Mouse (Mus musculus) heart, embryonic 12.5 days (tissue): ENCODE data around the gene Lat2. TPM values are rescaled to one million over a fixed set of nuclear protein-coding genes. Genes with fewer than 3 reads are reported as not detected.

ENCODE experiments used
- ATAC-seq: fragments of 200-750 bp; cut with Nextera tagmentation; 2 replicates; pipeline ENCODE4 v1.8.0; 2017; ENCODE audit warnings: moderate TSS enrichment, moderate library complexity; ENCODE audit not compliant: insufficient number of reproducible peaks, low FRiP score
- H3K27ac ChIP-seq: fragments of 300-500 bp; sonication (generic); 2 replicates; pipeline ENCODE4 v1.5.1; 2016; ENCODE audit warnings: mild to moderate bottlenecking, moderate library complexity; ENCODE audit not compliant: poor library complexity, severe bottlenecking
- H3K27me3 ChIP-seq: fragments of 300-500 bp; sonication (generic); replicated peaks from 2 replicates; pipeline ENCODE4 v1.6.1; 2016; ENCODE audit warnings: mild to moderate bottlenecking, moderate library complexity
- H3K36me3 ChIP-seq: fragments of 300-500 bp; sonication (generic); 2 replicates; pipeline ENCODE4 v1.6.1; 2016; ENCODE audit warnings: mild to moderate bottlenecking, moderate library complexity
- H3K4me1 ChIP-seq: fragments of 300-500 bp; sonication (generic); replicated peaks from 2 replicates; pipeline ENCODE4 v1.6.1; 2016; ENCODE audit warnings: mild to moderate bottlenecking
- H3K4me2 ChIP-seq: fragments of 300-500 bp; sonication (generic); 2 replicates; pipeline ENCODE4 v1.6.1; 2016; ENCODE audit warnings: mild to moderate bottlenecking, moderate library complexity
- H3K4me3 ChIP-seq: fragments of 300-500 bp; sonication (generic); 2 replicates; pipeline ENCODE4 v1.5.1; 2016; ENCODE audit warnings: mild to moderate bottlenecking
- H3K9ac ChIP-seq: fragments of 300-500 bp; sonication (generic); 2 replicates; pipeline ENCODE4 v1.6.1; 2016; ENCODE audit warnings: mild to moderate bottlenecking, moderate library complexity
- H3K9me3 ChIP-seq: fragments of 300-500 bp; sonication (generic); replicated peaks from 2 replicates; pipeline ENCODE4 v1.6.1; 2016; ENCODE audit warnings: mild to moderate bottlenecking, moderate library complexity
- WGBS: fragments of 180-500 bp; shearing (Covaris S2); methylation state at CpG from one replicate; pipeline ENCODE4 v1.1.7; 2016; 5-methylcytosine and 5-hydroxymethylcytosine counted together
- polyA plus RNA-seq: library from polyadenylated mRNA; unstranded; fragments of >200 nt; fragmentation: Nextera tagmentation; extraction: Ambion mirVana; gene quantifications from 2 replicates; pipeline ENCODE4 v1.2.1, GENCODE M21; 2016

Lat2 gene
- polyA plus RNA-seq, 1 experiment from 2014 or later, result 2.8 TPM

DNA sequence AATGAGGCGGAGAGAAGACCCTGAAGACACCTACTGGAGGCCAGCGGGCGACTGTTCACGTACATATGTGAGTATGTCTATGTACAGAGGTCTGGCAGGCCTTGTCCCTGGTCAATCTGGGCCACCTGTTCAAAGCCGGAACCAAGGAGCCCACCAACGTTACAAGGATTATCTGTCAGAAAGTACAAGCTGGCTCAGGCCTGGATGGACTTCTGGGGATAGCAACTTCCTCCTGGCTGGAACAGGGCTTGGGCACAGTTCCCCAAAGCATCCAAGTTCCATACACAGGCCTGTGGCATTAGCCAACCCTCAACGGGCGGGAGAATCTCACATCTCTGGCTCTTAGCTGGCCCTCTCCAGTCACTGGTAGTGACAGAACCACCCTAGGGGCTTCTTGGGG lies 529 bp downstream of the Lat2 start:
- Histone ChIP-seq H3K4me3 (no peak overlapping the region), H3K9ac (no peak overlapping the region), H3K36me3 (peaks cover 43% of the 10 kb centered on the region), H3K9me3 (no peaks in the 10 kb centered on the region), H3K4me2 (no peak overlapping the region), H3K27ac (no peak overlapping the region), H3K27me3 (no peaks in the 10 kb centered on the region), H3K4me1 (no peaks in the 10 kb centered on the region)
- WGBS, result 86% methylated on average over 8 of the region's 8 CpGs
- ATAC-seq, result no peak

DNA sequence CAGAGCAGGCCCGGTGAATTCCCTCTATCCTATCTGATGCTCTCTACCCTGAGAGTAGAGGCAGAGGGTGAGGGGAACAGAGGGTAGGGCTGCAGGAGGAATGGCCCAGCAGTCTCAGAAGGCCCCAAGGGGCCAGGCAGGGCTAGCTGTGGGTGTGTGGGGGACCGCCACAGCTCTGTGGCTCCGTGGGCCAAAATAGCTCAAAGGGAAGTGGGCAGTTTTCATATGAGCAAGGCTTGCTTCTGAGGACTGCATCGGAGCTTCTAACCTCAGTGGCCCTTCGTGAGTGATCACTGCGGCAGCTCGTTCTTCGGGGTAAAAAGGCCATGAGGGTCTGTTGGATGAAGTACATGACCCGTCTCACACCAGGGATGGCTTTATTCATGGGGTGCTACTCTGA lies 1.1 kb downstream of the Lat2 start:
- Histone ChIP-seq H3K27me3 (no peaks in the 10 kb centered on the region), H3K36me3 (peaks cover 37% of the 10 kb centered on the region), H3K9me3 (no peaks in the 10 kb centered on the region), H3K27ac (no peak overlapping the region), H3K4me1 (no peaks in the 10 kb centered on the region), H3K4me3 (no peak overlapping the region), H3K9ac (no peak overlapping the region), H3K4me2 (no peak overlapping the region)
- 80% methylated on average over 9 of the region's 9 CpGs for WGBS
- no peak for ATAC-seq

DNA sequence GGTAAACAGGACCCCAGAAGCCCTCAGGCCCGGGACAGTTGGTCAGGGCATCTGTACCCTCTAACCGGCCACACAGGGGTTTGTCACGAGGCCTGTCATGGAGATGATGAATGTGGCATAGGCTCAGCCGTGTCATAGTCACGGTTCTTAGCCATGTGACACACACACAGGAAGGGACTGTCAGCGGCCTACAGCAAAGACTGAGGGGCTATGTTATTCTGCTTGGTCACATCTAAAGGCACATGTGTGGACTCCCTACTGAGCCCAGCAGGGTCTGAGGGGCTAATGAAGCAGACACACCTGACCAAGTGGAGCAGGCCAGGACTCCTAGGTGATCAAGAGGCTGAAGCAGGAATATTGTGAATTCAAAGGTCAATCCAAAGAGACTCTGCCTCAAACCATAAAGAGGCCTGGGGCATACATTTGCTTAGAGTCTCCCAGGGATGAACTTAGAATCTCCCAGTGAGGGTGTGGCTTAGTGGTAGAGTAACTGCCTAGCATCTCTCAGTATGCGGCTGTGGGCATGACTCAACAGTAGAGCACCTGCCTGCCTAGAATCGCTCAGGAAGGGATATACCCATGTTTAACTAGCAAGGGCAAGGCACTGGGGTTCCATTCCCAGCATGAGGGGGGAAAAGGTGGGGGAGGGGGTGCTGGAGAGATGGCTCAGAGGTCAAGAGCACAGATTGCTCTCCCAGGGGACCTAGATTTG lies 2.9 kb downstream of the Lat2 start:
- H3K4me2 ChIP-seq, result no peak overlapping the region

DNA sequence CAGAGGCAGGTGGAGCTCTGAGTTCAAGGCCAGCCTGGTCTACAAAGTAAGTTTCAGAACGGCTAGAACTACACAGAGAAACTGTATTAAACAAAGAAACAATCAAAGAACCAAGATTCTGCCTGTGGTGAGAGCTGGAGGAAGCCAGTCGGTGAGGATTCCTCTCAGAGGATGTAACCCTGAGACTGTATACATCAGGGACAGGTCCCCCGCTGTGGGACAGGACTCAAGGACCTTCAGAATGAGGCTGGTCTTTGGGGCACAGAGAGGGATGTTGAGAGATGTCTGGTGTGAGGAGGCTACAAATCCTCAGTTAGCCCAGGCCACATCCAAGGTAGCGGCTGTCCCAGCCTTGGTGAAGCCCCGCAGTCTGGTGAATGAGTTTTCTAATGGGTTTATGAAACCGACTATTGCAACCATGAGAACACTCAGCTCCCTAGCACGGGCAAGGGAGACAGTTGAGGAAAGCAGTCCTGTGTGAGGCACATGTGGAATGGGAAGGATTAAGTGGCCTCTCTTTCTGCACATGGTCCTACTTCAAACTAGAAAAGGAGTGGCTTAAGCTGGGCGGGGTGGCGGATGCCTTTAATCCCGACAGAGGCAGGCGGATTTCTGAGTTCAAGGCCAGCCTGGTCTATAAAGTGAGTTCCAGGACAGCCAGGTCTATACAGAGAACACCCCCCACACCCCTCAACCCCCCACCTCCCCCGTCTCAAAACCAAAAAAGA lies 4.7 kb downstream of the Lat2 start:
- no peak overlapping the region for H3K27ac ChIP-seq
- no peak for ATAC-seq
- H3K4me1 ChIP-seq, result no peaks in the 10 kb centered on the region
- 86% methylated on average over 12 of the region's 12 CpGs for WGBS
- no peaks in the 10 kb centered on the region for H3K27me3 ChIP-seq
- no peaks in the 10 kb centered on the region for H3K9me3 ChIP-seq
- H3K4me2 ChIP-seq, result no peak overlapping the region
- H3K9ac ChIP-seq, result no peak overlapping the region
- peaks cover 10% of the 10 kb centered on the region; the same call in 1 of the 2 replicates for H3K36me3 ChIP-seq
- no peak overlapping the region for H3K4me3 ChIP-seq

More for the DNA sequence above, 2.9 kb downstream of the Lat2 start:
- Histone ChIP-seq H3K27ac (no peak overlapping the region), H3K36me3 (peaks cover 20% of the 10 kb centered on the region), H3K27me3 (no peaks in the 10 kb centered on the region), H3K4me3 (no peak overlapping the region), H3K9ac (no peak overlapping the region), H3K9me3 (no peaks in the 10 kb centered on the region), H3K4me1 (no peaks in the 10 kb centered on the region)
- 64% methylated on average over 8 of the region's 8 CpGs for WGBS
- ATAC-seq, result no peak

DNA sequence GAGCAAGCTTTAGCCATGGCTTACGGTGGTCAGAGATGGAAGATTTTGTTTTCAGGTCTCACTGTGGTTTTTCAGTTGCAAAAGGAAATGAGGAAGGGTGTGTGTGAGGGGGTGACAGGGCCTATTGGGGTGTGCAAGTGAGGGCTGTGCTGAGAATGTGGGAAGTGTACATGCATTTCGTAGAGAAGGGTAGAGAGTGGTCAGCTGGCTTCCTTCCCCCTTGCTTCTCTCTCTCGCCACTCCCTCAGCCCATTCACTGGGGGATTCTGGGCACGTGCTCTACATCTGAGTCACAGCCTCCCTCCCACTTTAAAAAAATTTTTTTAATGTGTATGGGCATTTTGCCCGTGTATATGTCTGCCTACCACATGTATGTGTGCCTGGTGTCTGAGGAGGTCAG lies 7.7 kb downstream of the Lat2 start:
- H3K27ac ChIP-seq, result no peak overlapping the region
- H3K9ac ChIP-seq, result no peak overlapping the region
- H3K4me3 ChIP-seq, result no peak overlapping the region
- no peak for ATAC-seq
- H3K4me1 ChIP-seq, result no peaks in the 10 kb centered on the region
- no peaks in the 10 kb centered on the region for H3K9me3 ChIP-seq
- 66% methylated on average over 5 of the region's 5 CpGs for WGBS
- peaks cover 6% of the 10 kb centered on the region for H3K36me3 ChIP-seq
- H3K27me3 ChIP-seq, result no peaks in the 10 kb centered on the region
- no peak overlapping the region for H3K4me2 ChIP-seq

DNA sequence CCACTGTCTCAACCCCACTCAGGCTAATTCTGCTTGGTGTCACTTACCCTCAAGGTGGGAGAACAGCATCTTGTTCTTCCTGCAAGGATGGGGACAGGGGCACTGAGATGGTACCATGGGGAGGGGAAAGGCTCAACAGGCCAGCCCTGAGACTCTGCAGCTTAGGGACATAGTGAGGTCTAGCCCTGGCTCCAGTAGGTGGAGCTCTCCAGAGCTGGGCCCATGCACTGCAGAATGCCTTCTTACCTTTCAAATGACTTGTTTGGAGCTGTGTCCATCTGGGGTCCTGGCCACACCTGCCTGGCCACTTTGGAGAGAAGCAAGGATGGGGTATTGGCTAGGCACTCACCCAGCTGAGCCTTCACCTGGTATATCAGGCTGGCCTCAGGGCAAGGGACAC lies 8.5 kb downstream of the Lat2 start:
- H3K4me2 ChIP-seq, result no peak overlapping the region
- H3K36me3 ChIP-seq, result peaks cover 8% of the 10 kb centered on the region
- H3K27me3 ChIP-seq, result no peaks in the 10 kb centered on the region
- H3K9me3 ChIP-seq, result no peaks in the 10 kb centered on the region
- no peaks in the 10 kb centered on the region for H3K4me1 ChIP-seq
- no peak for ATAC-seq
- H3K9ac ChIP-seq, result no peak overlapping the region
- no peak overlapping the region for H3K4me3 ChIP-seq
- H3K27ac ChIP-seq, result no peak overlapping the region

DNA sequence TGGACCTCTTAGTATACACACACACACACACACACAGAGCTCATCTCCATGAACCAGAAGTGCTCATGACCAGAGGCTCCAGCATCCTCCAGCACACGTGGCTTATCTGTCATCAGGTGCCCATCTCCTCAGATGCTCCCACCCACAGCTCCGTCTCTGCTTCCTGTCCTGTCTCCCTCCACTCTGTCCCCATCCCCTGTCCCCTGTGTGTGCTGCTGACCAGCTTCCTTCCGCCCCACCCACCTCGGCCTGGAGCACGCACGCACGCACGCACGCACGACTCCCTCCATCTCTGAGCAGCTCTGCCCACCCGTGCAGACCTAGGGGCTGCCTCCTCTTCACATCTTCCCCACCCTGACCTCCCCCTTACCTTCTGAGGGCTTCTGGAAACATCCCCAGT lies 10.4 kb downstream of the Lat2 start:
- ATAC-seq, result no peak

DNA sequence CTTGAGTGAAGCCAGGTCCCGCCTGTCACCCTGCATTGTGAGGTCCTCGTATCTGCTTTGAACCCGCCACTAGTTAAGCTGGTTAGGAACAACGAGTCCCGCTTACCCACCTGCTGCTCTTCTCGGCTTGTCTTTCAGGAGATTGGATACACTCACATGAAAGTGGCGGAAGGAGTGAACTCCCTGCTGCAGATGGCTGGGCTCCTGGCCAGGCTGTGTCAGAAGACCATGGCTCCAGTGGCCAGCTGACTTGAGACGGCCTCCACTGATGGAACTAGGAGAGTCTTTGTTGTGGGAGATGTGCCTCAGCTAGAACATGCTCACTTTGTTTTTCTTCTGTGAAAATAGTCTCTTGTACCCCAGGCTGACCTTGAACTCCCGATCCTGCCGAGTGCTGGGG lies 17.1 kb downstream of the Lat2 start:
- no peak for ATAC-seq
- 79% methylated on average over 10 of the region's 10 CpGs for WGBS
- Histone ChIP-seq H3K4me1 (peaks cover 3% of the 10 kb centered on the region; the same call in 1 of the 2 replicates), H3K9me3 (no peaks in the 10 kb centered on the region), H3K9ac (no peak overlapping the region), H3K36me3 (peaks cover 75% of the 10 kb centered on the region), H3K4me2 (no peak overlapping the region), H3K27ac (no peak overlapping the region), H3K27me3 (no peaks in the 10 kb centered on the region), H3K4me3 (no peak overlapping the region)

More for the DNA sequence above, 10.4 kb downstream of the Lat2 start:
- Histone ChIP-seq H3K27me3 (no peaks in the 10 kb centered on the region), H3K4me3 (no peak overlapping the region), H3K9me3 (no peaks in the 10 kb centered on the region), H3K4me2 (no peak overlapping the region), H3K4me1 (no peaks in the 10 kb centered on the region), H3K36me3 (peaks cover 16% of the 10 kb centered on the region), H3K9ac (no peak overlapping the region), H3K27ac (no peak overlapping the region)
- WGBS, result 76% methylated on average over 11 of the region's 11 CpGs

DNA sequence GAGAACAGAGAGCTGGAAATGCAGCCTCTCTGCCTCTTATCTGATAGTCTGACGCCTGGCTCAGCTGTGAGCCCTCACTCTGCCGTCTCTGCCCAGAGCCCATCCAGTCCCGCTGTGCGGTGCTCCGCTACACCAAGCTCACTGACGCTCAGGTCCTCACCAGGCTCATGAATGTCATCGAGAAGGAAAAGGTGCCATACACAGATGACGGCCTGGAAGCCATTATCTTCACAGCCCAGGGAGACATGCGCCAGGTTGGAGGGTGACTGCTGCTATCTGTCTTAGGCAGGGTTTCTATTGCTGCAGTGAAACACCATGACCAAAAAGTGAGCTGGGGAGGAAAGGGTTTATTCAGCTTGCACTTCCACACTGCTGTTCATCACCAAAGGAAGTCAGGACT lies 21.7 kb downstream of the Lat2 start:
- peak; percentile 52; the same call in 1 of the 2 replicates for ATAC-seq
- Histone ChIP-seq H3K36me3 (peaks cover 91% of the 10 kb centered on the region), H3K27me3 (no peaks in the 10 kb centered on the region), H3K27ac (no peak overlapping the region), H3K4me2 (no peak overlapping the region), H3K9ac (no peak overlapping the region), H3K4me3 (no peak overlapping the region), H3K4me1 (peaks cover 5% of the 10 kb centered on the region; the same call in 1 of the 2 replicates), H3K9me3 (no peaks in the 10 kb centered on the region)
- 55% methylated on average over 9 of the region's 9 CpGs for WGBS

DNA sequence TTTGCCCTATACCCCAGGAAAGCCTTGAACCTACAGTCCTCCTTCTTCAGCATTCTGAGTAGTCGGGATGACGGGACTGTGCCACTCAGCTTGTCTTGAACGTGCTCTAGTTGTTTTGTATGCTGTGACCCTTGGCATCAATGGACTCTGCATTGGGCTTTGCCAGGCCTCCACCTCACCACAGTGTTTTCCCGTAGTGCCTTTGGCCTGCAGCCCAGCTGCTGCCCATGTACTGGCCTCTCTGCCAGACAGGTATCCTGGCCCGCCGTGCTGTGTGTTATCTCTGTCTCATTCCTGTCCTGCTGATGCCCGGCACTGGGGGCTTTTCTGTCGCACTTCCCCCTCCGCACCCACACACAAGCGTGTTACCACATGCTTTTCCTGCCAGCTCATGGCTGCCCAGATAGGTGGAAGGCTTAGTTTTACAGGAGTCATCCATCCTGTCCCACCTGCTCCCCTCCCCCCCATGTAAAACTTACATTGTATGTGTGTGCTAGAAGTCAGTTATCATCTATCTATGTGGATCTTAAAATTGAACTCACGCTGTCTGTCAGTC lies 22.7 kb downstream of the Lat2 start:
- Histone ChIP-seq H3K4me2 (no peak overlapping the region), H3K9ac (no peak overlapping the region), H3K27ac (no peak overlapping the region), H3K27me3 (no peaks in the 10 kb centered on the region), H3K9me3 (no peaks in the 10 kb centered on the region), H3K4me1 (peaks cover 5% of the 10 kb centered on the region; the same call in 1 of the 2 replicates), H3K36me3 (peaks cover 89% of the 10 kb centered on the region), H3K4me3 (no peak overlapping the region)
- 79% methylated on average over 11 of the region's 11 CpGs for WGBS
- ATAC-seq, result no peak

DNA sequence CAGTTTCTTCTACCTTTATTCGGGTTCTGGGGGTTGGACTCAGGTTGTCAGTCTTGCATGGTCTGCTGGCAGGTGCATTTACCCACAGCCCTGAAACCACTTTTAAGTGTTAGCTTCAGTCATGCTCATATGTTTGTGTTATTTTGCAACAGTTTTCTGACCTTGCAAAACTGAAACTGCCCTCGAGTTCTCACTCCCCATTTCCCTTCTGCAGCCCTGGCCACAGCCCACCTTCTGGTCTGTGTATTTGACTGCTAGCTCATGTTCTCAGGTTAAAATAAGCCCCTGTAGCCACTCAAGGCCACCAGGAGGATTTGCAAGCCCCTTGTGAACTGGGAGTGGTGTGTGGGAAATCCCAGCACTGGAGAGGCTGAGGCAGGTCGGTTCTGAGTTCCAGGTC lies 24.9 kb downstream of the Lat2 start:
- 84% methylated on average over 3 of the region's 3 CpGs for WGBS
- Histone ChIP-seq H3K36me3 (peaks cover 71% of the 10 kb centered on the region), H3K27ac (no peak overlapping the region), H3K9ac (no peak overlapping the region), H3K4me1 (peaks cover 5% of the 10 kb centered on the region; the same call in 1 of the 2 replicates), H3K4me3 (no peak overlapping the region), H3K4me2 (no peak overlapping the region), H3K9me3 (no peaks in the 10 kb centered on the region), H3K27me3 (no peaks in the 10 kb centered on the region)
- ATAC-seq, result no peak
